ENCODE assay signal across 16 mouse cellular contexts in genomic region chr4:20848424-20848823, GRCm38 (mm10).
"Had no signal": no experiment of that assay in that cellular context is flagged by ENCODE, and none has a peak within 500 bp of the region (broad histone marks: within the 10 kb centered on the region; RNA-seq: fewer than 3 reads in every experiment).

No protein-coding gene starts in this region.

- H3K9me3 ChIP-seq: neural tube, embryonic 13.5 days; neural tube, embryonic 15.5 days; stomach, embryonic 15.5 days had no signal

- H3K27ac ChIP-seq: neural tube, embryonic 13.5 days; neural tube, embryonic 15.5 days; stomach, embryonic 15.5 days; stomach, postnatal 0 days had no signal

- DNase-seq: retina, postnatal 1 day; right cerebral cortex, adult 18-20 months; right cerebral cortex, postnatal 14 days; right cerebral cortex, postnatal 25 days; right cerebral cortex, postnatal 4 days; spleen, adult 18-20 months; thymus, adult 18-20 months; thymus, adult 2 months; thymus, postnatal 14 days; thymus, postnatal 25 days; thymus, postnatal 36 days; thymus, postnatal 4 days had no signal

- H3K27me3 ChIP-seq: neural tube, embryonic 13.5 days; neural tube, embryonic 15.5 days; stomach, embryonic 15.5 days had no signal

- H3K4me3 ChIP-seq: neural tube, embryonic 13.5 days; neural tube, embryonic 15.5 days; stomach, embryonic 15.5 days had no signal

- H3K9ac ChIP-seq: neural tube, embryonic 13.5 days; neural tube, embryonic 15.5 days; stomach, embryonic 15.5 days had no signal

- H3K4me1 ChIP-seq: neural tube, embryonic 13.5 days; neural tube, embryonic 15.5 days; stomach, embryonic 15.5 days had no signal

- H3K36me3 ChIP-seq: neural tube, embryonic 13.5 days; neural tube, embryonic 15.5 days; stomach, embryonic 15.5 days had no signal
